Comparison of ENCODE assay signal across 9 mouse cellular contexts in the genomic region with DNA sequence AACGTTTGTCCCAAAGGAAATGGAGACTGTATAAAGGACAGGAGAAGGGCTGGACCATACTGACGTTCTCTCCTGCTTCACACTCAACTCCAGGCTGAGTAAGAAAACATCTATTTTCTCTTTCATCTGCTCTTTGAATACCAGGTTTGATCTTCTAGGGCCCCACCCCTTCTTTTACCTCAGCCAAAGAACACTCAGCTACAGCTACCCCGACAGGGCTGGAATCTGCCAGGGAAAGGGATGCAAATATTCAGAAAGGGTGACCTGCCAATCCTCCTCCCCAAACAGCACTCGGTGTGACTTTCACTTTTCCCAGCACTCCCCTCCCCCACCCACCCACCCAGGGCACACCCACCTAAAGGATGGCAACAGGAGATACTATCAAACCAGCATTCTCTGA. TPM values are rescaled to one million over a fixed set of nuclear protein-coding genes. Genes with fewer than 3 reads are reported as not detected.
DNase-seq lines count a peak whose midpoint lies in the region; ATAC-seq and TF ChIP-seq lines count a peak whose summit lies in the region.
"Had no signal": no experiment of that assay in that cellular context is flagged by ENCODE, and none has a peak within 500 bp of the region (broad histone marks: within the 10 kb centered on the region; RNA-seq: fewer than 3 reads in every experiment).

No protein-coding gene starts in this region.

- H3K27me3 ChIP-seq in lung, embryonic 14.5 days (ENCODE audit: insufficient read depth, low read length), result no peaks in the 10 kb centered on the region
- peaks cover 8% of the 10 kb centered on the region; the same call in 1 of the 2 replicates for H3K27me3 ChIP-seq in forebrain, postnatal 0 days (ENCODE audit: insufficient read depth, low read length)
- H3K27me3 ChIP-seq in limb, embryonic 10.5 days (ENCODE audit: low read depth, poor library complexity, severe bottlenecking), result no peaks in the 10 kb centered on the region
- peaks cover 30% of the 10 kb centered on the region for H3K27me3 ChIP-seq in neural tube, embryonic 13.5 days

- H3K36me3 ChIP-seq in lung, embryonic 14.5 days (ENCODE audit: insufficient read depth), result no peaks in the 10 kb centered on the region
- H3K36me3 ChIP-seq in forebrain, postnatal 0 days (ENCODE audit: insufficient read depth), result no peaks in the 10 kb centered on the region
- peaks cover 12% of the 10 kb centered on the region for H3K36me3 ChIP-seq in limb, embryonic 10.5 days
- H3K36me3 ChIP-seq in neural tube, embryonic 13.5 days, result no peaks in the 10 kb centered on the region

- H3K4me1 ChIP-seq in lung, embryonic 14.5 days (ENCODE audit: insufficient read depth), result peaks cover 11% of the 10 kb centered on the region
- H3K4me1 ChIP-seq in forebrain, postnatal 0 days (ENCODE audit: insufficient read depth), result no peaks in the 10 kb centered on the region
- peaks cover 71% of the 10 kb centered on the region for H3K4me1 ChIP-seq in limb, embryonic 10.5 days
- peaks cover 24% of the 10 kb centered on the region for H3K4me1 ChIP-seq in neural tube, embryonic 13.5 days (replicated peaks)

- H3K9me3 ChIP-seq in lung, embryonic 14.5 days (ENCODE audit: low read depth, low read length), result no peaks in the 10 kb centered on the region
- H3K9me3 ChIP-seq in forebrain, postnatal 0 days (ENCODE audit: low read length), result no peaks in the 10 kb centered on the region
- no peaks in the 10 kb centered on the region for H3K9me3 ChIP-seq in limb, embryonic 10.5 days (replicated peaks)
- no peaks in the 10 kb centered on the region for H3K9me3 ChIP-seq in neural tube, embryonic 13.5 days

- peak overlapping the region; percentile 73 for H3K4me2 ChIP-seq in lung, embryonic 14.5 days
- peak overlapping the region; percentile 13 for H3K4me2 ChIP-seq in forebrain, postnatal 0 days (ENCODE audit: low read depth)
- peak overlapping the region; percentile 82 for H3K4me2 ChIP-seq in neural tube, embryonic 13.5 days

- H3K9ac ChIP-seq in lung, embryonic 14.5 days, result peak overlapping the region; percentile 16; the same call in 1 of the 2 replicates
- H3K9ac ChIP-seq in forebrain, postnatal 0 days, result no peak overlapping the region
- no peak overlapping the region for H3K9ac ChIP-seq in neural tube, embryonic 13.5 days

- no peak for TF ChIP-seq CTCF in lung, embryonic 14.5 days (IDR thresholded peaks at IDR 0.05; ENCODE audit: low read depth)
- TF ChIP-seq CTCF in forebrain, postnatal 0 days (IDR thresholded peaks at IDR 0.05; ENCODE audit: low read depth), result no peak

- no peak overlapping the region for H3K27ac ChIP-seq in lung, embryonic 14.5 days (ENCODE audit: low read depth)
- no peak overlapping the region for H3K27ac ChIP-seq in forebrain, postnatal 0 days (ENCODE audit: low read depth, low read length)
- peak overlapping the region; percentile 30 for H3K27ac ChIP-seq in limb, embryonic 10.5 days
- H3K27ac ChIP-seq in neural tube, embryonic 13.5 days (replicated peaks), result no peak overlapping the region

- ATAC-seq in lung, embryonic 14.5 days (ENCODE audit: insufficient read depth), result no peak
- no peak for ATAC-seq in forebrain, postnatal 0 days
- no peak for ATAC-seq in neural tube, embryonic 13.5 days (ENCODE audit: low read depth)

- no peak for DNase-seq in lung, embryonic 14.5 days
- no peak for DNase-seq in lung, postnatal 25 days (ENCODE audit: low spot score)
- no peak for DNase-seq in forebrain, postnatal 0 days
- no peak for DNase-seq in limb, embryonic 10.5 days (ENCODE audit: low spot score)
- no peak for DNase-seq in adrenal gland, postnatal 36 days
- DNase-seq in embryo, embryonic 11 days, result no peak
- DNase-seq: cerebellum, postnatal 25 days had no signal

- H3K4me3 ChIP-seq in lung, embryonic 14.5 days (ENCODE audit: low read depth, low read length), result peak overlapping the region; percentile 76; the same call in 1 of the 2 replicates
- H3K4me3 ChIP-seq in forebrain, postnatal 0 days (ENCODE audit: low read depth, low read length), result no peak overlapping the region
- H3K4me3 ChIP-seq in limb, embryonic 10.5 days, result peak overlapping the region; percentile 73
- H3K4me3 ChIP-seq in neural tube, embryonic 13.5 days, result no peak overlapping the region
- H3K4me3 ChIP-seq: myocyte had no signal

- 11% methylated on average over 4 of the region's 4 CpGs for WGBS in lung, embryonic 14.5 days
- WGBS in forebrain, postnatal 0 days, result 27% methylated on average over 4 of the region's 4 CpGs
- 4% methylated on average over 4 of the region's 4 CpGs for WGBS in limb, embryonic 10.5 days
- 20% methylated on average over 4 of the region's 4 CpGs for WGBS in neural tube, embryonic 13.5 days

RNA-seq across cellular contexts. Expression of gene Sash1, which starts 2.2 kb away (rescaled TPM):
- 4.2 and 6.4 TPM in 2 replicates for polyA plus RNA-seq in lung, embryonic 14.5 days (2014; fragmentation: Nextera tagmentation; extraction: Ambion mirVana)
- total RNA-seq in forebrain, postnatal 0 days (2014; rRNA removed), result 24.8 and 33.3 TPM in 2 replicates
- 2.2 and 3.6 TPM in 2 replicates for polyA plus RNA-seq in forebrain, postnatal 0 days (2015; fragmentation: Nextera tagmentation; extraction: Ambion mirVana)
- polyA plus RNA-seq in limb, embryonic 10.5 days (2016; fragmentation: Nextera tagmentation; extraction: Ambion mirVana), result 4.3 and 4.7 TPM in 2 replicates
- 2.9 and 4.4 TPM in 2 replicates for polyA plus RNA-seq in neural tube, embryonic 13.5 days (2015; fragmentation: Nextera tagmentation; extraction: Ambion mirVana)
- 10 to 100 TPM; 25.6 to 28.4 TPM for total RNA-seq in adrenal gland, postnatal 36 days (2021)

Comparison
In these comparisons a context has a peak if more than half of its experiments do, and no peak if none do; other contexts are left out.
1. H3K4me2 ChIP-seq: peak in every context shown above with its lines; median percentile 82 in neural tube, embryonic 13.5 days; 73 in lung, embryonic 14.5 days; 13 in forebrain, postnatal 0 days.
2. H3K4me3 ChIP-seq: peak in lung, embryonic 14.5 days (single experiment) and limb, embryonic 10.5 days (single experiment); none in forebrain, postnatal 0 days (single experiment) and neural tube, embryonic 13.5 days (single experiment).